Mouse (Mus musculus) embryonic facial prominence, embryonic 13.5 days (tissue): Measurements from ENCODE around the gene Arhgef25. TPM values are rescaled to one million over a fixed set of nuclear protein-coding genes. Genes with fewer than 3 reads are reported as not detected.

ENCODE experiments used
- ATAC-seq: fragments of 200-750 bp; cut with Nextera tagmentation; 2 replicates; pipeline ENCODE4 v1.8.0; 2017; ENCODE audit warnings: low read depth; ENCODE audit not compliant: insufficient number of reproducible peaks, insufficient read depth, low FRiP score, low TSS enrichment
- H3K27ac ChIP-seq: fragments of 300-500 bp; sonication (generic); 2 replicates; pipeline ENCODE4 v1.5.1; 2015; ENCODE audit warnings: moderate library complexity, mild to moderate bottlenecking, inconsistent platforms
- H3K27me3 ChIP-seq: fragments of 300-500 bp; sonication (generic); 2 replicates; pipeline ENCODE4 v1.6.1; 2015; ENCODE audit warnings: mild to moderate bottlenecking, inconsistent platforms
- H3K36me3 ChIP-seq: fragments of 300-500 bp; sonication (generic); 2 replicates; pipeline ENCODE4 v1.6.1; 2015; ENCODE audit warnings: mild to moderate bottlenecking, inconsistent platforms
- H3K4me1 ChIP-seq: fragments of 300-500 bp; sonication (generic); 2 replicates; pipeline ENCODE4 v1.6.1; 2015; ENCODE audit warnings: inconsistent platforms
- H3K4me2 ChIP-seq: fragments of 300-500 bp; sonication (generic); 2 replicates; pipeline ENCODE4 v1.6.1; 2015; ENCODE audit warnings: moderate library complexity, mild to moderate bottlenecking, inconsistent platforms
- H3K4me3 ChIP-seq: fragments of 300-500 bp; sonication (generic); 2 replicates; pipeline ENCODE4 v1.5.1; 2015; ENCODE audit warnings: mild to moderate bottlenecking, inconsistent platforms
- H3K9ac ChIP-seq: fragments of 300-500 bp; sonication (generic); 2 replicates; pipeline ENCODE4 v1.6.1; 2015; ENCODE audit warnings: mild to moderate bottlenecking, inconsistent platforms
- H3K9me3 ChIP-seq: fragments of 300-500 bp; sonication (generic); 2 replicates; pipeline ENCODE4 v1.6.1; 2016; ENCODE audit warnings: inconsistent platforms
- WGBS: fragments of 180-500 bp; shearing (Covaris S2); methylation state at CpG from one replicate; pipeline ENCODE4 v1.1.7; 2015; ENCODE audit warnings: mixed read lengths; 5-methylcytosine and 5-hydroxymethylcytosine counted together
- polyA plus RNA-seq: library from polyadenylated mRNA; unstranded; fragments of >200 nt; fragmentation: Nextera tagmentation; extraction: Ambion mirVana; gene quantifications from 2 replicates; pipeline ENCODE4 v1.2.1, GENCODE M21; 2015

Gene Arhgef25
- polyA plus RNA-seq, 1 experiment from 2014 or later = 117 TPM

GRCm38 (mm10) chr10:127218339-127218738, 28.5 kb upstream of the Arhgef25 start:
- no peak for ATAC-seq

GRCm38 (mm10) chr10:127217177-127217576, 27.3 kb upstream of the Arhgef25 start:
- no peak for ATAC-seq

More at GRCm38 (mm10) chr10:127218339-127218738, 28.5 kb upstream of the Arhgef25 start:
- Histone ChIP-seq H3K9ac (no peak overlapping the region), H3K4me3 (no peak overlapping the region), H3K4me2 (no peak overlapping the region), H3K27me3 (no peaks in the 10 kb centered on the region; the same call in 1 of the 2 replicates), H3K9me3 (no peaks in the 10 kb centered on the region), H3K27ac (no peak overlapping the region), H3K36me3 (no peaks in the 10 kb centered on the region), H3K4me1 (no peaks in the 10 kb centered on the region)
- 84% methylated on average over 2 of the region's 2 CpGs for WGBS

GRCm38 (mm10) chr10:127216456-127216855, 26.6 kb upstream of the Arhgef25 start:
- ATAC-seq = no peak
- Histone ChIP-seq H3K4me2 (no peak overlapping the region), H3K4me3 (no peak overlapping the region), H3K9ac (no peak overlapping the region), H3K4me1 (no peaks in the 10 kb centered on the region), H3K27ac (no peak overlapping the region), H3K9me3 (no peaks in the 10 kb centered on the region), H3K27me3 (no peaks in the 10 kb centered on the region; the same call in 1 of the 2 replicates), H3K36me3 (no peaks in the 10 kb centered on the region)
- WGBS = 97% methylated on average over 11 of the region's 11 CpGs

More at GRCm38 (mm10) chr10:127217177-127217576, 27.3 kb upstream of the Arhgef25 start:
- H3K27ac ChIP-seq = no peak overlapping the region
- no peak overlapping the region for H3K9ac ChIP-seq
- no peaks in the 10 kb centered on the region for H3K9me3 ChIP-seq
- no peak overlapping the region for H3K4me3 ChIP-seq
- no peak overlapping the region for H3K4me2 ChIP-seq
- H3K36me3 ChIP-seq = no peaks in the 10 kb centered on the region
- H3K27me3 ChIP-seq = no peaks in the 10 kb centered on the region; the same call in 1 of the 2 replicates
- H3K4me1 ChIP-seq = no peaks in the 10 kb centered on the region

- Histone ChIP-seq H3K4me3 (no peak overlapping the region), H3K36me3 (no peaks in the 10 kb centered on the region), H3K27me3 (no peaks in the 10 kb centered on the region; the same call in 1 of the 2 replicates), H3K9me3 (no peaks in the 10 kb centered on the region), H3K27ac (no peak overlapping the region), H3K4me2 (no peak overlapping the region), H3K9ac (no peak overlapping the region), H3K4me1 (peaks cover 15% of the 10 kb centered on the region)
- 51% methylated on average over 1 of the region's 1 CpGs for WGBS
- ATAC-seq = no peak
Observed at GRCm38 (mm10) chr10:127214422-127214803, 24.5 kb upstream of the Arhgef25 start.

- H3K4me1 ChIP-seq = peaks cover 17% of the 10 kb centered on the region
- H3K4me3 ChIP-seq = no peak overlapping the region
- H3K27ac ChIP-seq = no peak overlapping the region
- H3K9me3 ChIP-seq = no peaks in the 10 kb centered on the region
- no peaks in the 10 kb centered on the region; the same call in 1 of the 2 replicates for H3K27me3 ChIP-seq
- ATAC-seq = no peak
- no peaks in the 10 kb centered on the region for H3K36me3 ChIP-seq
- WGBS = 85% methylated on average over 13 of the region's 13 CpGs
- H3K9ac ChIP-seq = no peak overlapping the region
- H3K4me2 ChIP-seq = no peak overlapping the region
Observed at GRCm38 (mm10) chr10:127213704-127214421, 24.0 kb upstream of the Arhgef25 start.

- Histone ChIP-seq H3K4me2 (no peak overlapping the region), H3K27ac (no peak overlapping the region), H3K36me3 (peaks cover 4% of the 10 kb centered on the region; the same call in 1 of the 2 replicates), H3K4me1 (peaks cover 17% of the 10 kb centered on the region), H3K9me3 (no peaks in the 10 kb centered on the region), H3K27me3 (no peaks in the 10 kb centered on the region; the same call in 1 of the 2 replicates), H3K4me3 (no peak overlapping the region), H3K9ac (no peak overlapping the region)
- no peak for ATAC-seq
- WGBS = 86% methylated on average over 8 of the region's 8 CpGs
Observed at GRCm38 (mm10) chr10:127213272-127213671, 23.4 kb upstream of the Arhgef25 start.

- peak; percentile 96 for ATAC-seq
- Histone ChIP-seq H3K9ac (peak within 1 kb of the TSS; percentile 81), H3K27me3 (no peaks in the 10 kb centered on the region; the same call in 1 of the 2 replicates), H3K27ac (peak within 1 kb of the TSS; percentile 72), H3K36me3 (peaks cover 20% of the 10 kb centered on the region), H3K4me3 (peak within 1 kb of the TSS; percentile 86), H3K4me1 (peaks cover 17% of the 10 kb centered on the region), H3K4me2 (peak within 1 kb of the TSS; percentile 96), H3K9me3 (no peaks in the 10 kb centered on the region)
- under 1% methylated on average over 47 of the region's 47 CpGs for WGBS
Observed at GRCm38 (mm10) chr10:127211414-127211854, 21.6 kb upstream of the Arhgef25 start, which contains the start of gene Pip4k2c. Gene Pip4k2c, minus strand, starts transcription at chr10:127211585.

- peaks cover 17% of the 10 kb centered on the region for H3K4me1 ChIP-seq
- H3K27ac ChIP-seq = no peak overlapping the region
- no peaks in the 10 kb centered on the region for H3K9me3 ChIP-seq
Observed at GRCm38 (mm10) chr10:127210961-127211405, 21.1 kb upstream of the Arhgef25 start.

GRCm38 (mm10) chr10:127209928-127210570, 20.2 kb upstream of the Arhgef25 start:
- no peaks in the 10 kb centered on the region for H3K9me3 ChIP-seq
- ATAC-seq = no peak
- peak overlapping the region; percentile 81; the same call in 1 of the 2 replicates for H3K9ac ChIP-seq
- peak overlapping the region; percentile 96 for H3K4me2 ChIP-seq
- peak overlapping the region; percentile 86 for H3K4me3 ChIP-seq
- peaks cover 17% of the 10 kb centered on the region for H3K4me1 ChIP-seq
- H3K27me3 ChIP-seq = no peaks in the 10 kb centered on the region; the same call in 1 of the 2 replicates
- peaks cover 34% of the 10 kb centered on the region for H3K36me3 ChIP-seq
- WGBS = 85% methylated on average over 13 of the region's 13 CpGs
- no peak overlapping the region for H3K27ac ChIP-seq

More at GRCm38 (mm10) chr10:127210961-127211405, 21.1 kb upstream of the Arhgef25 start:
- under 1% methylated on average over 22 of the region's 25 CpGs for WGBS
- Histone ChIP-seq H3K9ac (peak overlapping the region; percentile 81), H3K27me3 (no peaks in the 10 kb centered on the region; the same call in 1 of the 2 replicates), H3K4me2 (peak overlapping the region; percentile 96), H3K36me3 (peaks cover 25% of the 10 kb centered on the region), H3K4me3 (peak overlapping the region; percentile 86)
- ATAC-seq = peak; percentile 38

GRCm38 (mm10) chr10:127208921-127209320, 19.0 kb upstream of the Arhgef25 start:
- no peaks in the 10 kb centered on the region for H3K9me3 ChIP-seq
- peaks cover 45% of the 10 kb centered on the region for H3K36me3 ChIP-seq
- H3K4me1 ChIP-seq = peaks cover 17% of the 10 kb centered on the region
- no peak overlapping the region for H3K4me2 ChIP-seq
- 86% methylated on average over 4 of the region's 4 CpGs for WGBS
- ATAC-seq = no peak
- H3K27me3 ChIP-seq = no peaks in the 10 kb centered on the region
- no peak overlapping the region for H3K4me3 ChIP-seq
- no peak overlapping the region for H3K27ac ChIP-seq
- H3K9ac ChIP-seq = no peak overlapping the region

GRCm38 (mm10) chr10:127205373-127205772, 15.5 kb upstream of the Arhgef25 start:
- Histone ChIP-seq H3K27ac (no peak overlapping the region), H3K36me3 (peaks cover 72% of the 10 kb centered on the region), H3K4me3 (no peak overlapping the region), H3K9ac (no peak overlapping the region), H3K4me1 (peaks cover 10% of the 10 kb centered on the region), H3K9me3 (no peaks in the 10 kb centered on the region), H3K27me3 (no peaks in the 10 kb centered on the region), H3K4me2 (no peak overlapping the region)
- ATAC-seq = no peak
- 91% methylated on average over 10 of the region's 10 CpGs for WGBS
